Mouse (Mus musculus) WW6 (cell line): ENCODE measurements at regions not wholly inside any gene's neighbourhood (a gene's known extent, or its start where the extent isn't known, plus 50 kb on each side); places are given as distances from the start of the nearest gene placed in this dataset.
"Not testable (repeated sequence)": the region's sequence is repeated elsewhere in the genome, so short reads cannot be mapped to it uniquely, and the experiment has no call there.

Experiments used
- DNase-seq: peaks from one replicate; pipeline ENCODE4 v3.0.0-alpha.2; 2013; ENCODE audit warnings: low read depth, low spot score

DNA sequence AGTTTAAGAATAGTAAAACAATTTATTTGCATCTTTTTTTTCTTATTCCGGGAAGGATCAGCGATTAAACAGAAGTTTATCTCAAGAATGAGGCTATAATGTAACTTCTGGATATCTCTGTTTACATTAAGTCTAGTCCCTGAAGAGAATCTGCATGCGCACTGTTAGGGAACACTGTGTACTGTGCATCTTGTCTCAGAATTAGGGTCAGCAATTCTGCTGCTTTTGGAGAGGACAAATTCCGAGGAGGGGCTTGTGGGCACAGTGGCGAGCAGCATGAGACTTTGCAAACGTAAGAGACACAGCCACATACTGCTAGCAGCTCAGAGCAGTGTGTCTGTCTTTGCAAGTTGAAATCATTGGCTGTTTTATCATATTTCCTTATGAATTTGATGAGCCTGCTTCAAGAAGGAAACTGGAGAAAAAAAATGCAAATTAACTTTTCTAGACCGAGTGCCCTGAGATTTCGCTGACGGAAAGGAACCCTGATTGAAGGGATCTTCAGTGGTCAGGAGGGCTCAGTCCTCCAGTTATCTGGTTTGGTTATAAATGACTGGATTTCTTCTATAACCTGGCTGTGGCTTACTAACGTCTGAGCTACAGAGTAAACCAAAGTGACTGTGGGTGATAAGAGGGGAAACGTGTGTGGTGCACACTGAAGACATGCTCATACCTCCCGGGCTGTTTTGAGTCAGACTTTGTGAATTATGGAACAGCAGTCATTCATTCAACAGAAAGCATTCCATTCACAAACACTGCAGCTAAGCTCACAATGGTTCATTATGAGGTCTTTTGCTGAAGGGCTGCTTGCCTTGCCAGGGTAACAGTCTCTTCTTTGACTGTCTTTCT, 305.1 kb downstream of the Ets1 start:
- no peak for DNase-seq

DNA sequence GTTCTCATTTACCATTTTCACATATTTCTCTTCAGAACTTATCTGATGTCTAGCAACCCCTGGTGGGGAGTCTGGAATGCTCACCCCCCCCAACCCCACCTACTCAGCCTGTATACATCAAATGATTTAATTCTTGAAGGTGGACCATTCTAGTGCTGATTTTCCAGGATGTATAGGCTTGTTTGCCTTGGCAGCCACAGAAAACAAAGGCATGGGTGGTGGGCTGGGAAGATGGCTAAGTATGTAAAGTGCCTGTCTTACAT, 305.7 kb downstream of the Ets1 start:
- DNase-seq = no peak

DNA sequence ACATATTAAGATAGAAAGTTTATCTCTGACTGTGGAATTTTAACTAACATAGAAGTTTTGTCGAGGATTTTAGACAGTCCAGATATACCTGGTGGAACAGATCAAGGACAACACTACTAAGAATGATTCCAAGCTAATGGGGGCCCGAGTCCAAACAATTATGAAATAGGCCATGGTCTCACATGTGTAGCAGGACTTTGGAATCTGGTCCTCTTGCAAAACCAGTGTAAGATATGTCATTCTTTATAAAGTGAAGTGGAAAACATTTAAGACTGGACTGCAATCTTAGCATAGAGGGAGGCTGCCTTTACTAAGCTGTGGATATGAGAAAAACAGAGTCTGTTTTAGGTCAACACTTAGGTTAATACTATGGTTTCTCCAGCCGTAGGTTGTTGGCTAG, 311.2 kb downstream of the Ets1 start:
- no peak for DNase-seq

DNA sequence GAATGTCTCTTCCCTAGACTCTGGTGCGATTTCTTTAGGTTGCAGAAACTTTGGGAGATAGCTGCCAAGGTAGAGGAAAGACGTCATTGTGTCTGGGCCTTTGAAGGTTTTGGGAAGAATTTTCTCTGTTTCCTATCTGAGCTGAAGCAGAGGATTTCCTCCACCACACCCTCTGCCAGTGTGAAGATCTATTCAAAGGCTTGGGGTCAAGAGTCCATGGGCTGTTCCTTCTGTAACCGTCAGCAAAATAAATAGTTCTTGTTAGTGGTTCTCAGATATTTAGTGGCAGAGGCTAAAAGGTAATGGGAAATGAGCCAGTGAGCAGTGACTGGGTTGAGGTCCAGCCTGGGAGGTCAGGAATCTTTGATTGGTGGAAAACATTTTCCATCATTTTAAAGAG, 313.0 kb downstream of the Ets1 start:
- DNase-seq = no peak

DNA sequence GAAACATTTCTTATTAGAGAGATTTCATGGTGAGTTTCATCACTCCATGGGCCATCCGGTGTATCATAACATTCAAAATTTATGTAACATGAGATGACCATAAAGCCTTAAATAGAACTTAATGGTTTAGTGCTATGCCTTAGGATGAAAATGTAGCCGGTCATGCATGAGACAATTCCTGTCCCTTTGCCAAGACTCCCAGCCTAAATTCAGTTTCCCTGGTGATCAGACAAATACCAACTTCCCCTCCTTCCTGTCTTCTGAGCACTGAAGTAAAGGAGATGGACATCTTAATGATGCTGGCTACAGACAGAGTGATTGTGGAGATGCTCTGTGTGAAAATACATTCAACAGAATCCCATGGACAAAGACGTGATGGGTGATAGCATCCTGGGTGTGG, 322.7 kb downstream of the Ets1 start:
- DNase-seq = no peak

DNA sequence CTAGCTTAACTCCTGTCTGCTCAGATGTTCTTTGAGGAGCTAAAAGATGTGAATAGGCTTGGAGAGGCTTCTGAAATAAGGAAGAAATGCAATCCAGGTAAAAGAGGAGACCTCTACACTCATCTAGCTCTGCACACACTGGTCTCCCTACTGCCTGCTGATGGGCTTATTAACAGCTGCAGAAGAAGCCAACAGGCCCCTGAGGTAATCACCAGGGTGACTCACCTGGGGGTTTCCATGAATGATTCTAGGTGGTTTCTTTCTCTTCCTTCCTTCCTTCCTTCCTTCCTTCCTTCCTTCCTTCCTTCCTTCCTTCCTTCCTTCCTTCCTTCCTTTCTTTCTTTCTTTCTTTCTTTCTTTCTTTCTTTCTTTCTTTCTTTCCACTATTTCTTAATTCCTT, 323.4 kb downstream of the Ets1 start:
- not testable (repeated sequence) for DNase-seq

DNA sequence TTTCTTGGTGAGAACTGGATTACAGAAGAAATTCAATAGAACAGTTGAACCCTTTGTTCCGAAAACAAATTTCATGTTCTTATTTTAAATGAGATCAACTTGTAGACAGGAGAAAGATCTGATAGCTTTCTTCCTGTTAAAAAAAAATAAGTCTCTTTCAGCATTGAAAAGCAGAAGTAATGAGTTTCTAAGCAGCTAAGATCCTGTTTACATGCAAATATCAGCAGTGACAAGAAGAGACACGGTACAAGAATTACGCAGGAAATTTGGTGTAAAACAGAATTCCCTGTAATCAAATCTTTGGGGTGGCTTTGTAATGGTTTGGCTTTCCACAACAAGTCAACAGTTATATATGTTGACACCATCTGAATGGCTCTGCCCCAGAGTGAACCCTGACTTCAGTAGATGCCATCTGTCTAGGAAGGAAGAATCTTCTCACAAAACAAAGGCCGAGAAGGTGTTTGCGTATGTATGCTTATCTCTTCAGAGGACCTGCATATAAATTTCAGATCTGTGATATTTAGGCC, 326.7 kb downstream of the Ets1 start:
- no peak for DNase-seq

DNA sequence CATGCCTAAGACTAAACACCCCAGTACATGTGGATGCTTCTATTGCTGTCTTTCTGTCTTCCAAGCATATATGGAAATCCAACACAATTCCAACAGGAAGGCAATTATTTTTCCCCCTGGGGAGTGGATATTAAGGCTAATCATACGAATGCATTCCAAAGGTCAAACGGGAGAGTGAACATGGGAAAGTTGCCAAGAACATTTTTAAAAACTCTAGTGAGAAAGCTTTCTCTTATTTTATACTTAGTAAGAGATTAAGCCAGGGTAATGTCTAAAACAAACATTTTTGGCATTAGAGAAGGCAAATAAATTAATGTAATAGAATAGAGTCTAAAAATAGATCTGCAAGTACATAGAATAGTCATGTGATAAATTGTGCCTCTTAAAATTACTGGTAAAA, 332.4 kb downstream of the Ets1 start:
- DNase-seq = no peak

DNA sequence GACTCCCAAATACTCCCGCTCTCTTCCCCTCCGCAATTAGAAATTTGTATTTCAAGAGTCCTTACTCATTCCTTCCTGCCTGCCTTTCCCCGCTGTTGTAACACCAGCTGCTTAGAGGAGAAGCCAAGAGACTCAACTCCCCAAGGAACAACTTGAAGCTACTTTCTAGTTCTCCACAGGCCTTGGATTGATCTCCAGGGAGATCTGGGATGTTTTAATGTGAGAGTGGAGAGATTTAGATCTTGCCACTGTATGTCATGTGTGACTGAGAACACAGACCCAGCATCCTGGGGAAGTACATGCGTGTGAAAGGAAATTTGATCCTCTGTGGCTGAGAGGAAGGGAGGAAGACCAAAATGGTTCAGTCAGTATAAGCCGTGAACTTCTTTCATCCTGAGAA, 335.4 kb downstream of the Ets1 start:
- DNase-seq = no peak

DNA sequence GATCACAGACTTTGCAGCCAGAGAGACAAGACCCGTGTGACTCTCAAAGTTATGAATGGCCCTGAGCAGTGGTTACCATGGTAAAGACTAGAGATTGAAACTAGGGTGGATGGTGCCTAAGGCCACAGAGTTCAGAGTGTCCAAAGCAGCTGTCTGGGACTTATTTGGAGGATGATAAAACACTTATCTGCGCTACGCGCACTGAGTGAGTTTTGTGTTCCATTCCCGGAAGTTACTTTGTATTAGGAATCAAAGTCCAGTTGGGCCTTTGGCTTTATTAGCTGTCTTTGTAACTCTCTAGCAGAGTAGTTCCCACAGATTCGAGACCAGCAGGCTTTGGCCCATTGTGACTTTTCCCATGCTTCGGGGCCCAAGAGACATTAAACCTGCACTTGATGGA, 335.9 kb downstream of the Ets1 start:
- DNase-seq = no peak

DNA sequence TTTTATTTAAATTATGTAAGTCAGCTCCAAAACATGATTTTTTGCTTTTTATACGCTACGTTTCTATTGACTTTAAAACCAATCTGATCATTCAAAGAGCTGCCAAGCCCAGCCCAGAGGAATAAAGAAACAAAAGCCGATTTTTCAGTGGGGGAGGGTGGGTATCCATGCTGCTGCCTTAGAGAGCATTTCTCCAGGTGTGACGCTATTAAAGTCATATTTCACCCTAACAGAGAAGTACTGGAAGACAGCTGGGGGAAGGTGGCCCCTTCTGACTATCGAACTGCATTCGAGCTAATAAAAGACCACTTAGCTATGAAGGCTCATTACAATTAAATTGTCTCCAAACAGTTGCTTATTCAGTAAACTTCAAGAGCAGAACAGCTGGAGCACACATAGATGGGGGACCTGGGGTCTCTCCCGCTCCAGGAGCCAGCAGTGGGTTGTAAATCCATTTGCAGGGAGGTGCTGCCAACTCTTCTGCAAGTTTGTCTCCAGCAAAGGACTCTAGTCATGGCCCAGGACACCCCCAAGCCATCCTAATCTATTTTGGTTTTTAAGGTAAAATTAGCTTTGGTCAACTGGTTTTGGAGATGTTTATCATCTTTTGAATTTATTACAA, 336.5 kb downstream of the Ets1 start:
- no peak for DNase-seq

DNA sequence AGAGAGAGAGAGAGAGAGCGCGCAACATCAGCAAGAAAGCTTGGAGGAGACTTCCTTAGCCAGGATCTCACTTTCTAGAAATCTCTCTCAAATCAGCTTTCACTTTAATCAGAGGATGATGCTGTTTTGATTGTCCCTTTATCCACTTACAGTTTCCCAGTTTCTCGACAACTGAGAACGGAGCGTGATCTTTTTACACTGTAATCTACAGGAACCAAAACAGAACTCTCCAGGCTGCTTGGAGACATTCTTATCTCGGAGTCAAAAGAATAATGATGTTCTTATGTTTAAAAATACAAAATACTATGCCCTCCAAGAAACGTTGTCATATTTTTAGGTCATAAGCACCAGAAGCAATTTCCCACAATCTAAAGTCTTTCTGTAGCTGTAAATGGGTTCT, 341.7 kb downstream of the Ets1 start:
- DNase-seq = no peak

DNA sequence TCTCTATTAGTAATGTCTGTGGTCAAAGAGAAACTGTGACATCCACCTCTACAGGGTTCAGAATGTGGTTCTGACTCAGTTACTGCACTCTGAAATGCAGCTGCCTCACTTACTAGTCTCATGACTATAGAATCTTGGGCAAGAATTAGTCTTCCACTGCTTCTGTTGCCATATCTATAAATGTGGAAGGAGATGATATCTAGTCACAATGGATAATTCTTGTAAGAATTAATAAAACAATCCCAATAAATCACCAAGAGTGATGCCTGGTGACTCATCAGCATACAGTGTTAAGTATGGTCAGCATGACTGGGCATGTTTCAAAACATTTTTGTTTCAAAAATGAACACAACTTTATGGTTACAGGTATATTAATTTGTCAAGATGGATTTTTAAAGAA, 344.8 kb downstream of the Ets1 start:
- DNase-seq = no peak

DNA sequence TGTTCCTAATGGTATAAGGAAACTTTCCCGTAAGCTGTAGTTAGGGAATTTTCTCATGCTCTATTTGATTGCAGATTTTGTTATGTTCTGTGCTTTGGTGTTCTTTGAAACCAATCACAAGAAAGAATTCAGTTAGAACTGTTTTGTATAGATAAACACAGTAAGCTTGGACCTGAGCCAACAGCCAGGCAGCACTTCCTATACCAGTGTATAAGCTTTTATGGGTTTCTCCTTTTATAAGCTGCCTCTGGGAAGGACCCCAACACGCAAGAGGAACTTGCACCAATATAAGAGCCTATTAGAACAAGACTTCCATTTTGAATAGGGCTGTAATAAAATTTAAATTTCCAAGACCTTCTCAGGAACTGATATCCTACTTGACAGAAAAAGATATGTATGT, 347.2 kb downstream of the Ets1 start:
- no peak for DNase-seq

DNA sequence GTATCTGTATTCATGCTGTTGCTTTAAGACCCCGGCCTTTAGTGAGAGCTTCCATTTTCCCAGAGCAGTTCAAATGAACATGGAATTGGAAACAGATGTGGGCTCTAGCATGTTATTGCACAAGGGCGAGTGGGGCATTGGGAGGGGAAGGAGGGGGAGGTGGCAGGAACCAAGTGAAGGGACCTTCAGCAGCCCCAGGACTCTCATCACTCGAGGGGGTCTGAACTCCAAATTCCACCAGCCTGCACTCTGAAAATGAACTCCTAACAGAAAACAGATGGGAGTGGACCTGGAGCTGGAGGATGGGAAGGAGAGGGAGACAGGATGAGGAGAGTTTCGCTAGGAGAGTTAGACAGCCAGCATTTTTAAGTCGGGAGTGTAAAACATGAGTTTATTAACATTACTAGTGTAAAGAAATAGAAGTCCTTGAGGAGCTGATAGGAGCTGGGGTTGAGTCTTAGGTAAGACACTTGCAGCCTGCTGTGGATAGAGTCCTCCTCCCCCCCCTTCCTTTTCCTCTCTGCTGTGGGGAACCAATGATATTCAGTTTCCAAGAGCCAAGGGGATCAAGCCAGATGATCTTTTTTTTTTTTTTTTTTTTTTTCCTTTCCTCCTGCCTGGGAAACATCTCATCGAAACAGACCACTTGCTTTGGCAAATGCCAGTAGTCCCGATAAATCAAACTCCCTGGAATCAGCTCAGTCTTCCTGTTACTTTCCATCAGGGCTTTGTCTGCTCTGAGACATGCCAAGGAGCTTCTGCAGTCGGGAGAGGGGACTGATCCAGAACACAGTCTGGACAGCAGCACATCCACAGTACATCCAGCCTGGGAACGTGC, 351.0 kb downstream of the Ets1 start:
- DNase-seq = no peak

DNA sequence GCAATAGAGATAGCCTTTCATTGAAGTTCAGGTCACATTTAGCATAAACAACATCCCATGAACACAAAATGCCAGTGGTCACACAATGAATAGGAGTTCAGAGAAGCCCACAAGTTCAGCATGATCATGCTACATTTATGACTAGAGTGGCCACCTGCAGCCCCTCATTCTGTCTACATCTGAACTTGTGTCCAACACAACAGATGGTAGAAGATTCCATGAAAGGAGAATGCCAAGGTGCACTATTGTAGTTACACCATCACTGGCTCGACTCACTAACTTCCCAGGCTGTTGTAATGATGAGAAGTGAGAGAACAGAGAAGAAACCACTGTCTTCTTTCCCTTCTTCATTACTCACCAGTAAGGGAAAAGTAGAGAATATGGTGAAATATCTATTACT, 353.0 kb downstream of the Ets1 start:
- no peak for DNase-seq

DNA sequence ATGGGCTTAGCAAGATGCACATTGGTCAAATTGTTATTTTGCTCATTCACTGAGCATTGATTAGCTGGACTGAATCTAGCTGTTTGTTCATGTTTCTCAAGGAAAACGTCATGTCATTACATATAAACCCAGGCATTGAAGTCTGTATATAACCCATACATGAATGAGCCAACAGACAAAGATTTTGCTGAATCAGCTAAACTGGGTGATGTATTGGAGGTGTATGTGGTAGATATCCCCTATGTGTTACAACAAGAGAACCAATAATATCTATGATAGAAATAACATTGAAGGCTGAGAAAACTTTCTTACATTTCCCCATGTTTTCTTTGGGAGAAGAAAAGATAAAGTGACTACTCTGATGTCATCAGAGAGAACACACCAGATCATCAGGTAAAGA, 362.3 kb downstream of the Ets1 start:
- no peak for DNase-seq

DNA sequence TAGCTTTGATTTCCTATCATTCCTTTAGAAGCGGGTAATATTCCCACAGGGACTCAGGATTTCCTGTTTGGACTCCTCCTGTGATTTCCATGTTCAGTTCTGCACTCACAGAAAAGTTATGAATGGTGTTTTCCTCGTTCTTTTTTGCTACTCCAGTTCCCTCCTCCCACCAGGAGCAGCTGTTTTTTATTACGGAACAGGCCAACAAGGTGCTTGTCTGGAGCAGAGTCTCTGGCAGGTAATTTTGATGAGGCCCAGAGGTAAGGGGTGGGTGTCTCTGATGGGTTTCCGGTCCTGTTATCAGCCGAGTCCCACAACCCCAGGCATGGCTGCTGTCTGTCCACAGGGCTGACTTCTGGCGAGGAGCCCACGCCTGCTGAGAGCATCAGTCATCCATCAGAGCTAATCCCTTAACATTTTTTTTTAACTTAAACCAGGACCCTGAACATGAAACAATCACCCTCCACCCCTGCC, 364.7 kb downstream of the Ets1 start:
- no peak for DNase-seq

DNA sequence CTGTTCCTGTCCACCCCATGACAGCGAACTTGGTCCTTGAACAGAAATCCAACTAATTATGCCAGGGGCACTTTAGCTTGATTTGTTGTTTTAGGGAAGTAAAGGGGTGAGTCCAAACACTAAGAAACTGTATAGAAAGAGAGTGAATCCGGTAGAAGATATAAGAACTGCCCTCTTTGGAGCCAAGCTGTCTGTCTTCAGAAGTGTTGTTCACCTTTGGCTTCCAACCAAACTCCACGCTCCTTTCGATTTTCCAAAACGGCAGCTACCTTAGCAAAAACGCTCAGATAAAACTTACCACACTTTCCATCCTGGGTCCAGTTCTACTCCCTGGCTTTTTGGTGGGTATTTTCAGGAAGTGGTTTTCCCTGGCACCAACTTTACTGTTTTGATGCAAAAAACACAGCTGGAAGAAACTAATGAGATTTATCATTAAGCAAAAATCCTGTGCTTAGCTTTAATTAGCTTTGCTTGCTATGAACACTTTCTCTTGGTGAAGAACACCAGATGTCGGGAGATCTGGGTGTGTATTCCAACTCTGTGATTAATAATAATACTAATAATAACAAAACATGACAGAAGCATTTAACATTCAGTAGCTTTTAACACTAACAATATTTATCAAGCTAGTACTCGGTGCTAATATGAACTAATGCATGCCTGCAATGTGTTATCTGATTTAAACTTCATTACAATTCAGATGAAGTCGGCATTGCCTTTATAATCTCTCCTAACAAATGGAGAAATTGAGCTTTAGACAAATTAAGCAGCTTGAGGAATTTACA, 365.3 kb downstream of the Ets1 start:
- no peak for DNase-seq

DNA sequence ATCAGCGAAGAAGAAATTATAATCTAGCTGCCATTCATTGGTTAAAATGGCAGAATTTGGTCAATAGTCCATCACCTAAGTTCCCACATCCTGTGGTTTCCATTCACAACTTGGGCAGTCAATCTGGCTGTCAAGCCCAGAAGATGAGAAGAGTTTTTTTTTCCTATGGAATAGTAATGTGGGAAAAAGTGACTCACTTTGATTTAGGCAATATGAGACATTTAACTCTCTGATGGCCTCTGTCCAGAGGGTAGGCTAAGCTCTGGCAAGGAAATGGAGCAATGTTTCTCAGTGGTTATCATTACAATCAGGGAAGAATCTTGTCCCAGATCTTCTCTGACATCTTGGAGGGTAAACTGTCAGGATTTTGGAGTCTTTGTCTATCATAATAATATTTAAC, 367.9 kb downstream of the Ets1 start:
- no peak for DNase-seq

DNA sequence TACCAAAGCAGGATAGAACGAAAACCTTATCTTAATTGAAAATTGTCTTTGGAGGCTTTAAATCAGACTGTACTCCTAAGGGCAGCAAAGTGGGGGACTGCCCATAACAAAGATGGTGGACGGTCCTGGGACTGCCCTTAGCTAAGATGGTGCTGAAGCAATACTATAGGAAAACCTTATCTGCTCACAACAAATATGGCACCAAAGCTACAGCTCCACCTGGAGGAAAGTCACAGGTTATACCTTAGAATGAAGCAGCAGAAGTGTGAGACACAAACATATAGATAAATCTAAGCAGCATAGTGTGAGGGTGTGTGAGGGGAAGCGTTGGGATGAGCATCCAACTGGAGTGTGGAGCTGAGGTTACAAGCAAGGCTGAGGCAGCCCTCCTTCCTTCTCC, 368.5 kb downstream of the Ets1 start:
- DNase-seq = no peak
